Comparison of ENCODE assay signal across 8 mouse cellular contexts in genomic region chr10:79533126-79533911, GRCm38 (mm10). TPM values are rescaled to one million over a fixed set of nuclear protein-coding genes. Genes with fewer than 3 reads are reported as not detected.
DNase-seq lines count a peak whose midpoint lies in the region; ATAC-seq and TF ChIP-seq lines count a peak whose summit lies in the region.

TSS of gene Plpp2 (minus strand) at chr10:79533796.

- H3K36me3 ChIP-seq in embryonic facial prominence, embryonic 10.5 days (replicated peaks): peaks cover 32% of the 10 kb centered on the region
- no peaks in the 10 kb centered on the region for H3K36me3 ChIP-seq in heart, adult 2 months (ENCODE audit: control insufficient read depth, insufficient read depth, low read length)
- H3K36me3 ChIP-seq in limb, embryonic 15.5 days: peaks cover 3% of the 10 kb centered on the region
- H3K36me3 ChIP-seq in midbrain, embryonic 15.5 days (replicated peaks): no peaks in the 10 kb centered on the region

- peak; percentile 37 for DNase-seq in right cerebral cortex, adult 18-20 months
- no peak for DNase-seq in right cerebral cortex, postnatal 36 days (ENCODE audit: low spot score in 2 of 2)
- peak; percentile 89 for DNase-seq in embryonic facial prominence, embryonic 10.5 days (ENCODE audit: low spot score)
- peak; percentile 76 to 78 for DNase-seq in heart, adult 2 months
- peak; percentile 91 for DNase-seq in kidney, adult 18-20 months
- DNase-seq in spleen, postnatal 10 days (ENCODE audit: low spot score in 2 of 2): peak; percentile 47 to 78

- TF ChIP-seq POLR2A in heart, adult 2 months (IDR thresholded peaks at IDR 0.05; ENCODE audit: insufficient read depth, low read depth, low read length): no peak

- peak within 1 kb of the TSS; percentile 72 for H3K9ac ChIP-seq in heart, adult 2 months (ENCODE audit: low read depth, low read length)
- H3K9ac ChIP-seq in limb, embryonic 15.5 days: peak within 1 kb of the TSS; percentile 44
- peak within 1 kb of the TSS; percentile 53 for H3K9ac ChIP-seq in midbrain, embryonic 15.5 days

- peak; percentile 73 for TF ChIP-seq CTCF in heart, adult 2 months (IDR thresholded peaks at IDR 0.05)

- peak; percentile 11 for ATAC-seq in limb, embryonic 15.5 days (ENCODE audit: insufficient number of reproducible peaks, low FRiP score, low TSS enrichment, low read depth)
- peak; percentile 64 for ATAC-seq in midbrain, embryonic 15.5 days (replicated peaks)

- H3K4me3 ChIP-seq in embryonic facial prominence, embryonic 10.5 days: peak within 1 kb of the TSS; percentile 81
- H3K4me3 ChIP-seq in heart, adult 2 months: peak within 1 kb of the TSS; percentile 51
- peak within 1 kb of the TSS; percentile 63 for H3K4me3 ChIP-seq in limb, embryonic 15.5 days
- H3K4me3 ChIP-seq in midbrain, embryonic 15.5 days: peak within 1 kb of the TSS; percentile 59

- H3K4me2 ChIP-seq in limb, embryonic 15.5 days: peak within 1 kb of the TSS; percentile 96
- H3K4me2 ChIP-seq in midbrain, embryonic 15.5 days: peak within 1 kb of the TSS; percentile 94

- peak within 1 kb of the TSS; percentile 80 for H3K27ac ChIP-seq in embryonic facial prominence, embryonic 10.5 days (replicated peaks)
- no peak within 1 kb of the TSS for H3K27ac ChIP-seq in heart, adult 2 months
- peak within 1 kb of the TSS; percentile 69 for H3K27ac ChIP-seq in limb, embryonic 15.5 days
- no peak within 1 kb of the TSS for H3K27ac ChIP-seq in midbrain, embryonic 15.5 days

- peaks cover 29% of the 10 kb centered on the region for H3K4me1 ChIP-seq in embryonic facial prominence, embryonic 10.5 days
- H3K4me1 ChIP-seq in heart, adult 2 months (ENCODE audit: control insufficient read depth, insufficient read depth, low read length): no peaks in the 10 kb centered on the region
- peaks cover 17% of the 10 kb centered on the region for H3K4me1 ChIP-seq in limb, embryonic 15.5 days
- H3K4me1 ChIP-seq in midbrain, embryonic 15.5 days: peaks cover 12% of the 10 kb centered on the region

- H3K27me3 ChIP-seq in embryonic facial prominence, embryonic 10.5 days (replicated peaks; ENCODE audit: low read depth, poor library complexity, severe bottlenecking): peaks cover 8% of the 10 kb centered on the region
- H3K27me3 ChIP-seq in heart, adult 2 months (ENCODE audit: control insufficient read depth, insufficient read depth, low read length): no peaks in the 10 kb centered on the region
- H3K27me3 ChIP-seq in limb, embryonic 15.5 days: no peaks in the 10 kb centered on the region
- no peaks in the 10 kb centered on the region for H3K27me3 ChIP-seq in midbrain, embryonic 15.5 days (replicated peaks)

- intact Hi-C loops in heart, adult 2 months (cut with DNase I): no loop called here

- H3K79me2 ChIP-seq in heart, adult 2 months (replicated peaks; ENCODE audit: control insufficient read depth, insufficient read depth, low read length): no peaks in the 10 kb centered on the region

- TF ChIP-seq EP300 in heart, adult 2 months (IDR thresholded peaks at IDR 0.05; ENCODE audit: insufficient read depth, low read depth, low read length): no peak

- under 1% methylated on average over 52 of the region's 52 CpGs for WGBS in embryonic facial prominence, embryonic 10.5 days
- 2% methylated on average over 50 of the region's 52 CpGs for WGBS in heart, adult 2 months
- under 1% methylated on average over 51 of the region's 52 CpGs for WGBS in limb, embryonic 15.5 days
- under 1% methylated on average over 52 of the region's 52 CpGs for WGBS in midbrain, embryonic 15.5 days

- H3K9me3 ChIP-seq in embryonic facial prominence, embryonic 10.5 days: no peaks in the 10 kb centered on the region
- H3K9me3 ChIP-seq in limb, embryonic 15.5 days: no peaks in the 10 kb centered on the region
- no peaks in the 10 kb centered on the region for H3K9me3 ChIP-seq in midbrain, embryonic 15.5 days

RNA-seq across cellular contexts. Expression of gene Plpp2, which starts in this region (rescaled TPM):
- 28.4 and 29.2 TPM in 2 replicates for polyA plus RNA-seq in embryonic facial prominence, embryonic 10.5 days (2016; fragmentation: Nextera tagmentation; extraction: Ambion mirVana)
- 1 to 10 TPM; 2.3 to 3.5 TPM for total RNA-seq in heart, adult 2 months (2021)
- polyA plus RNA-seq in heart, adult 2 months (2012; rRNA removed): 2.4 and 3.8 TPM in 2 replicates
- 25.5 and 28.3 TPM in 2 replicates for polyA plus RNA-seq in limb, embryonic 15.5 days (2015; fragmentation: Nextera tagmentation; extraction: Ambion mirVana)
- 16.9 and 19.7 TPM in 2 replicates for polyA plus RNA-seq in midbrain, embryonic 15.5 days (2015; fragmentation: Nextera tagmentation; extraction: Ambion mirVana)

Comparison
In these comparisons a context has a peak if more than half of its experiments do, and no peak if none do; other contexts are left out.
1. DNase-seq: peak in right cerebral cortex, adult 18-20 months (single experiment), embryonic facial prominence, embryonic 10.5 days (single experiment), heart, adult 2 months (2 of 2), kidney, adult 18-20 months (single experiment) and spleen, postnatal 10 days (2 of 2); none in right cerebral cortex, postnatal 36 days (0 of 2).
2. H3K27ac ChIP-seq: peak in embryonic facial prominence, embryonic 10.5 days (single experiment) and limb, embryonic 15.5 days (single experiment); none in heart, adult 2 months (single experiment) and midbrain, embryonic 15.5 days (single experiment).
3. Peak in every context shown above with its lines, with median percentiles within 50 percentile points of each other: H3K4me3 ChIP-seq and H3K9ac ChIP-seq.